Mouse (Mus musculus): ENCODE data around the gene F3.

F3 gene

GRCm38 (mm10) chr3:121707106-121707505 is 16.2 kb upstream of the F3 start:
- peak; percentile 75 for DNase-seq (ENCODE audit: inconsistent ontology term)

GRCm38 (mm10) chr3:121710894-121711531 is 12.3 kb upstream of the F3 start:
- DNase-seq (ENCODE audit: inconsistent ontology term), result no peak

- no peak for DNase-seq (ENCODE audit: inconsistent ontology term)
These were observed 11.1 kb upstream of the F3 start for GRCm38 (mm10) chr3:121712222-121712621.

- DNase-seq (ENCODE audit: inconsistent ontology term), result no peak
These were observed 10.1 kb upstream of the F3 start for GRCm38 (mm10) chr3:121713151-121713701.

- DNase-seq (ENCODE audit: inconsistent ontology term), result peak; percentile 80
These were observed 9.5 kb upstream of the F3 start for GRCm38 (mm10) chr3:121713816-121714215.

GRCm38 (mm10) chr3:121714461-121714860 is 8.9 kb upstream of the F3 start:
- no peak for DNase-seq (ENCODE audit: inconsistent ontology term)

GRCm38 (mm10) chr3:121715336-121715735 is 8.0 kb upstream of the F3 start:
- DNase-seq (ENCODE audit: inconsistent ontology term), result no peak

- DNase-seq (ENCODE audit: inconsistent ontology term), result no peak
These were observed 7.4 kb upstream of the F3 start for GRCm38 (mm10) chr3:121715741-121716459.

- no peak for DNase-seq (ENCODE audit: inconsistent ontology term)
These were observed 6.9 kb upstream of the F3 start for GRCm38 (mm10) chr3:121716480-121716879.

GRCm38 (mm10) chr3:121718679-121719078 is 4.7 kb upstream of the F3 start:
- DNase-seq (ENCODE audit: inconsistent ontology term), result no peak

GRCm38 (mm10) chr3:121719701-121720100 is 3.6 kb upstream of the F3 start:
- DNase-seq (ENCODE audit: inconsistent ontology term), result no peak

- DNase-seq (ENCODE audit: inconsistent ontology term), result no peak
These were observed 2.3 kb upstream of the F3 start for GRCm38 (mm10) chr3:121720801-121721690.

- no peak for DNase-seq (ENCODE audit: inconsistent ontology term)
These were observed 1.7 kb upstream of the F3 start for GRCm38 (mm10) chr3:121721691-121722070.

- DNase-seq (ENCODE audit: inconsistent ontology term), result no peak
These were observed 709 bp downstream of the F3 start for GRCm38 (mm10) chr3:121723968-121724524.

- no peak for DNase-seq (ENCODE audit: inconsistent ontology term)
These were observed 1.2 kb downstream of the F3 start for GRCm38 (mm10) chr3:121724553-121724952.

GRCm38 (mm10) chr3:121725651-121726050 is 2.3 kb downstream of the F3 start:
- DNase-seq (ENCODE audit: inconsistent ontology term), result peak; percentile 73

- DNase-seq (ENCODE audit: inconsistent ontology term), result no peak
These were observed 6.3 kb downstream of the F3 start for GRCm38 (mm10) chr3:121729678-121730077.

- DNase-seq (ENCODE audit: inconsistent ontology term), result no peak
These were observed 12.2 kb downstream of the F3 start for GRCm38 (mm10) chr3:121735542-121735941.

GRCm38 (mm10) chr3:121736025-121736744 is 12.8 kb downstream of the F3 start:
- DNase-seq (ENCODE audit: inconsistent ontology term), result peak; percentile 95

GRCm38 (mm10) chr3:121737453-121737852 is 14.1 kb downstream of the F3 start:
- no peak for DNase-seq (ENCODE audit: inconsistent ontology term)

GRCm38 (mm10) chr3:121737901-121738300 is 14.6 kb downstream of the F3 start:
- no peak for DNase-seq (ENCODE audit: inconsistent ontology term)
